Mouse (Mus musculus) skeletal muscle tissue, adult 2 months (tissue): Measurements from ENCODE around the gene Tmem74b.

ENCODE experiments used
- DNase-seq: peaks from one replicate; pipeline ENCODE4 v3.0.0-alpha.2; 2012; ENCODE audit warnings: low read depth, low spot score

Gene Tmem74b

GRCm38 (mm10) chr2:151701231-151702145 lies at the start of gene Tmem74b:
TSS of gene Tmem74b (plus strand) at chr2:151702008.
- DNase-seq, result no peak

GRCm38 (mm10) chr2:151652053-151652452 lies 49.8 kb upstream of the Tmem74b start:
- DNase-seq, result no peak

- no peak for DNase-seq
These were observed 33.4 kb upstream of the Tmem74b start, which contains the start of gene Rad21l for GRCm38 (mm10) chr2:151668433-151668832. TSS of gene Rad21l (minus strand) at chr2:151668533.

- no peak for DNase-seq
These were observed 31.5 kb upstream of the Tmem74b start for GRCm38 (mm10) chr2:151670026-151670967.

- DNase-seq, result no peak
These were observed 30.9 kb upstream of the Tmem74b start for GRCm38 (mm10) chr2:151670968-151671329.

- no peak for DNase-seq
These were observed 25.6 kb upstream of the Tmem74b start for GRCm38 (mm10) chr2:151676234-151676633.

- no peak for DNase-seq
These were observed 19.5 kb upstream of the Tmem74b start for GRCm38 (mm10) chr2:151682357-151682756.

GRCm38 (mm10) chr2:151682976-151683375 lies 18.8 kb upstream of the Tmem74b start:
- DNase-seq, result no peak

- no peak for DNase-seq
These were observed 490 bp downstream of the Tmem74b start for GRCm38 (mm10) chr2:151702146-151702850.

GRCm38 (mm10) chr2:151702851-151703190 lies 1.0 kb downstream of the Tmem74b start:
- DNase-seq, result no peak

GRCm38 (mm10) chr2:151712647-151713046 lies 10.8 kb downstream of the Tmem74b start:
- no peak for DNase-seq

GRCm38 (mm10) chr2:151715526-151715925 lies 13.7 kb downstream of the Tmem74b start:
- DNase-seq, result no peak

- no peak for DNase-seq
These were observed 14.7 kb downstream of the Tmem74b start for GRCm38 (mm10) chr2:151716318-151717055.

GRCm38 (mm10) chr2:151724094-151724493 lies 22.3 kb downstream of the Tmem74b start:
- no peak for DNase-seq

GRCm38 (mm10) chr2:151733151-151733865 lies 31.5 kb downstream of the Tmem74b start:
- DNase-seq, result no peak

GRCm38 (mm10) chr2:151735422-151735821 lies 33.6 kb downstream of the Tmem74b start:
- no peak for DNase-seq

GRCm38 (mm10) chr2:151738460-151738859 lies 36.7 kb downstream of the Tmem74b start:
- no peak for DNase-seq

GRCm38 (mm10) chr2:151739081-151739480 lies 37.3 kb downstream of the Tmem74b start:
- no peak for DNase-seq

GRCm38 (mm10) chr2:151739505-151739904 lies 37.7 kb downstream of the Tmem74b start:
- no peak for DNase-seq
